Mouse (Mus musculus) mesoderm, embryonic 11.5 days (tissue): ENCODE measurements around the gene Aox1.

Experiments used
- DNase-seq: peaks from one replicate; pipeline ENCODE4 v3.0.0-alpha.2; 2012; ENCODE audit warnings: low read depth, low spot score

Gene Aox1

DNA sequence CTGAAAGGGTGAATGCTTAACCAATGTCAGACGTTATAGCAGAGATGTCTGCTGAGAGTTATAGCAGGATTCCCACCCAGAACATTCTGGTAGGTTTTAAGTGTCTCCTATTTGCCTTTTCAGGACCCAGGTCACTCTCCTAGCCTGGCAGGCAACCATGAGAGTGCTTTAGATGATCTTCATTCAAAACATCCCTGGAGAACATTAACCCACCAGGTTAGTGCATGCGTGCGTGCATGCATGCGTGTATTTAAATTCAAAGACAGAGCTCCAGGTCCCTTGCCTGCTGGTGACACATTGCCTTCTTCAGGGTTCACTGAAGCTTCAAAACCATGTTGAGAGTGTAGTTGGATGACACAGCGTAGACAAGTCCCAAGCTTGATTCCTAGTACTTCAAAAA lies 35.4 kb downstream of the Aox1 start:
- DNase-seq: no peak

DNA sequence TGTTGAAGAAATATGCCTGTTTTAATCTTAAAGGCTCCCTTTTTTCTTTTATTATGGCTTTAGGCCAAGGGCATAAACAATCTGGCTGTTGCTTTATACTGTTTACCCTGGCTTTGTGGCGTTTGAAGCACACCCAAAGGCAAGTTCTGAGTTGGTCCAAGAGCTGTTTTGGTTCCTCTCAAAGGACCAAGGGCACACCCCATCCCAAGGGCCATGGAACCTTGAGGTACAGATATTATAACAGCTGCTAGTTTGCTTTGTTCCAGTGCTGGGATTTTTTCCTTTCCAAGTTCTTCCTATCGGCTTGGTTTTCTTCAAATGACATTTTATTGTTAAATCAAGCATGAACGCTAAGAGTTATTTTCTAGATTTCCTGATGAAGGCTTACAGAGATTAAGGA lies 35.9 kb downstream of the Aox1 start:
- DNase-seq: no peak

DNA sequence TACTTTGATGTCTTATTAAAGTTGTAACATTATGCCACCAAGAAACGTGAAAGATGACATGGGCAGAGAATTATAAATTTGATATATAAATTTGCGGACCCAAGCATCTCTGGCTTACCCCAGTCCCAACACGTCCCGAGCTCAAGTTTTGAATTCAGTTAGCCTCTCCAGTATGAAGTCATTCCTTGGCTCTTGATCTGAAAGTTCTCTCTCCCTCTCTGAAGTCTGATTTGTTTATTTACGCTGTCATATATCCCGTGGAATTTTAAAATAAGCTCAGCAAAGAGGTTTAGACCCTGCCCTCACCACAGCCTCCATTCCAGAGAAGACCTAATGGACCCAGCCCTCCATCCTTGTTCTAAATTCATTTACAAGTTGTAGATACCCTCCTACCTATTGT lies 39.5 kb downstream of the Aox1 start:
- no peak for DNase-seq

DNA sequence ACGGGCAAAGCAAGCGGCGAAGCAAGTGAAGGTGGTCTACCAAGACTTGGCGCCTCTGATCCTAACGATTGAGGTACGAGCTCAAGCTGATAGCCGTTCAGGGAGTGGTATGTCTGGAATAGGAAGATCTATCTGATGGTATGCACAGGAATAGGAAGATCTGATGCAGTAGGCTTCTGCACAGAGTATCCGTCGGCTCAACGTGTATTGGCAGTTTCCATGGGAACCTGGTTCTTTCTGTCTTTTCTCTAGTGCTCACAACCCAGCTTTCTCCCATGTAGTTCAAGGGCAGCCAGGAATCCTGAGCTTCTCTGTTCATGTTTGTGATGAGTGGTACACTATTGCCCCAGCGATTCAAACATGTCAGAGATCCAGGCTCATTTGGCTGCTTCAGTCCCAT lies 40.4 kb downstream of the Aox1 start:
- no peak for DNase-seq

DNA sequence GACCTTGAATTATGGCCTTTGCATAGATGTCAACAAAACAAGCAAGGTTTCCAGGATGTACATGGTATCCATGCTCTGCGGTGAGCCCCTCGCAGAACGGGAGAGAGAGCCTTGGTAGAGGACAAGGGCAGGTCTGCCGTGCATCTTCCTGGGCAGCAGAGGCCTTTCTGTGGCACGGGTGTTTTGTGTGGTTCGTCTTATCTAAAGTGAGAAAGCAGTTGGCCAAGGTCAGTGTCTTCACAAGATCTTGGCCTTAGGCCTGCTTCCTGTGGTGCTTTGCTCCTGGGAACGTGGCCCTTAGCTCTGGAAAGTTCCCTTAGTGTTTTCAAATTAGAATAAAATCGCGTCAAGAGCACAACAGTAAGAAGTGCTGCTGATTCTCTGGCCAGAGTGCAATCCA lies 41.3 kb downstream of the Aox1 start:
- DNase-seq: no peak

DNA sequence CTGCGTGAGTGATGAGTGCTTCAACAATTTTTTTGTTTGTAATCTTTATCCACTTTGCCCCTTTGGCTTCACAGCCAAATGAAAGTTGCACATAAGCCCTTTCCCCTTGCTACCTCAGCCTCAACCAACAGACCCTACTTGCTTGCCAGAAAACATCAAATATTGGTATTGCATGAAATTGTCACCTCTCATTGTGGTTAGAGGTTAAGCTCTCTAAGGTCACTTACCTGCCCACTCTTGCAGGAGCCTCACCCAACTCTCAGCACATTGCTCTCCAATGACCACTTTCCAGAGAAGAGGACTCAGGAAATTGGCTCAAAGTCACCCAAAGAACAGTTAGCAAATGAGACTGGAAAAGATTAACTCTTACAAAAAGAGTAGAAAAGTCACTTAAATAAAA lies 41.8 kb downstream of the Aox1 start:
- no peak for DNase-seq

DNA sequence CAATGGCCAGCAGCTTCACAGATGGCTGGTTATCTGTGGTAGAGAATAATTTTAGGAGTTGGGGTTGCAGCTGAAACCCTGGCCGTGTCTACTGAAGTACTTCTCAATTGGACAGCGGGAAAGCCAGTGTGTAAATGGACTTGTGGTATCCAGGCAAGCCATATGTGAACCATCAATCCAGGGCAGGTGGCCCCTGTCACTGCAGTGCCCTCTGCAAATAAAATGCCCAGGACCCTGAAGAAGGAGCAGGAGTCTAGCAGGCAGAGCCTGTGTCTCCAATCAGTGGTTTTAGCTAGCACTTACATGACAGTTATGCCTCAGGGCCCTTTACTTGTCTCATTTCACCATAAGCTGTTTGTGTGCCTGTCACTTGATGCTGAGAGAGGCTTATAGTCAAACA lies 42.7 kb downstream of the Aox1 start:
- no peak for DNase-seq

DNA sequence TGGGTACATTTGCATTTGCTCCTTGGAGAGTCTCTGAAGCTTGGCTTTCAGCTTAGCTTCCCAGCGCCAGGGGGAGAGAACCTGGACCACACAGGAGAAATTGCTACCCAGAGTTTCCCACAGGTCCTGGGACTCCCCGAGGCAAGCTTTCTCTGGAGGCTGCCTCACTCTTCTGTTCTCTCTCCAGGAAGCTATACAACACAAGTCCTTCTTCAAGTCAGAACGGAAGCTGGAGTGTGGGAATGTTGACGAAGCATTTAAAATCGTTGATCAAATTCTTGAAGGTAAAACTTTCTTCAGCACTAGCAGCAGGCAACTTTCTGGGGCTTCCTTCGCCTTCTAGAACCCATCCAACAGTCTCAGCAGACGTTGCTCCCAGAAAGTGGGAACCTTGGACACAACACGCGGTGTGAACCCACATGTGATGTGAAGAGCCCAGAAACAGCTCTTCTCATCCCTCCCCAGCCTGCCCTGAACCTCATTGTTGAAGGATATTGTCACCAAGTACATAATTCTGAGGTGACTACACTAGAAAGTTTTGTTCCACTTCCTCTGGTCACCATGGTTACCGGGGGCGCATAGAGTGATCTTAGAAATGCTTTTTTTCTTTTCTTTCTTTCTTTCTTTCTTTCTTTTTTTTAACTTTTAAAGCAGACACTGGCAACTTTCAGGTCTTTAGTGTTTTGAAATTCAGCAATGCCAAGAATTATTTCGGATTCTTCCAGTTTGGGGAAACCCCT lies 43.4 kb downstream of the Aox1 start:
- DNase-seq: no peak

DNA sequence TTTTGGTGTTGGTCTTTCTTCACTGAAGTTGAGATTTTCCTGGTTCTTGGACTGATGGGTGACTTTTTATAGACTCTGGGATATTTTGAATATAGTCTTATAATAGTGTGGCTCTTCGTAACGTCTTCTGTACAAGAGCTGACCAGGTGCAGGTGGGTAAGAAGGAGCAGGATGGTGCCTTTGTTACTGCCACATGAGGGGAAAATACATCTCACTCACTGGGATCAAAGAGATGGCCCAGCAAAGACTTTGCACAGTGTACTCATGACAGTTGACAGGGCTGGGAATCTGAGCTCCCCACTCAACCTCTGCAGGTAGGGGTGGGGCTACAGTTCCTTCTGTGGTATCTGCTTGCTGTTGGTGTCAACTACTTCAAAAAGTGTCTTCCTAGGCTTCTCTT lies 44.5 kb downstream of the Aox1 start:
- DNase-seq: no peak

DNA sequence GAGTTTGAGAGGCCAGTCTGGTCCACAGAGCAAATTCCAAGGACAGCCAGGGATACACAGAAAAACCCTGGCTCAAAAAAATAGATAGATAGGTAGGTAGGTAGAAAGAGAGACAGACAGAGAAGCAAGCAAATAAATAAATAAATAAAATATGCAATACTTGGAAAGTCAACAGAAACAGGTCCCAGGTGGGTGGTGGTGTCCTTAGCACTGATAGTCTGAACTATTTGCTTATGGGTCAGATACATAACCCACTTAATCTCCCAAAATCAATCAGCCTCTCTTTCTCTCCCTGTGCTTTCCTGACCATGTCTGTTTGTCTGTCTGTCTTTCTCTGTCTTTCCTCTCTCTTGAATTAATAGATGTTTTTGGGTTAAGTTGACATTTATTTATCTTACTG lies 48.2 kb downstream of the Aox1 start:
- DNase-seq: no peak

DNA sequence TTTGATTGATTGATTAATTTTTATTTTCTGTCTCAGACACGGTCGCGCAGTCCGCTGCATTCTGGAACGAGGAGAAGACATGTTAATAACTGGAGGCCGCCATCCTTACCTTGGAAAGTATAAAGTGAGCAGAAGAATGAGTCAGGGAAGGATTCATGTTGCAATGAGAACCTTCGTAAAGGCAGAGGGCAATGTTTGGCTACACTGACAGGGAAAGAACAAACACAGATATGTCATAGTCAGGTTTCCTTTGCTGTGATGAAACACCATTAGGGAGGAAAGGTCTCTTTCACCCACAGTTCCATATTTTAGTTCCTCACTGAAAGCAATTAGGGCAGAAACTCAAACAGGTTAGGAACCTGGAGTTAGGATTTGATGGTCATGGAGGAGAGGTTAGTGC lies 48.7 kb downstream of the Aox1 start:
- no peak for DNase-seq

DNA sequence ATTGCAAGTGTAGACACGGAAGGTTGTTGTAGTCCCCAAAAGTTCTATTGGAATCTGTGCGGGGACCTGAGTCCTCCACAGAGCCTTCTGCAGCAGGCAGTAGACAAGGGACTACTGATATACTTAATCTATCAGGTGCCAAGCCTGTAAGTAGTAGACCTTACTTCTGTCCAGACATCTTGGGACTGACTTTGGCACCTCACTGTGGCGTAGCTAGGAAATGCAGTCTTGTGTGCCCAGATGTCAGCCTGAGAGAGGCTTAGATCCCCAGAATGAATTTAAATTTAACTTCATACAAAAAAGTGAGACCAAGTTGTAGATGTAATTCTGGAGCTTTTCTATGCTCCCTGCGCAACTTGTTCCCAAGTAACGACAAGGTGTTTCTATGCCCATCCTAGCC lies 50.0 kb downstream of the Aox1 start:
- no peak for DNase-seq

DNA sequence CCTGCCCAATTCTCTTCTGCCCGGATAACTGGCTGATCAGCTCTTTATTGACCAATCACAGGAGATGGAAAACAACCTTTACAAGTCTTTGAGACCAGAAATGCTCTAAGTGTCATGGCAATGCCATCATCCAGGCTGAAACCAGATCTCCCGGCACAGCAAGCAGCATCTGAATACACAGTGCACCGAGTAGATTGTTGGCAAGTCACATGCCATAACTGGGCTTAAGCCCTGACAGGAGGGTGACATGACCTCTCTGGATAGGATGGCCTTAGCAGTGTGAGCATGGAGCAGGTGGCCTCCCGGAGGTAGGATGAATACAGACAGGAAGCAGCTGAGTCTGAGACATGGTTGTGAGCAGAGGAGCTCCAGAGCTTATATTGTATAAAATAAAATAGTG lies 50.7 kb downstream of the Aox1 start:
- DNase-seq: no peak

DNA sequence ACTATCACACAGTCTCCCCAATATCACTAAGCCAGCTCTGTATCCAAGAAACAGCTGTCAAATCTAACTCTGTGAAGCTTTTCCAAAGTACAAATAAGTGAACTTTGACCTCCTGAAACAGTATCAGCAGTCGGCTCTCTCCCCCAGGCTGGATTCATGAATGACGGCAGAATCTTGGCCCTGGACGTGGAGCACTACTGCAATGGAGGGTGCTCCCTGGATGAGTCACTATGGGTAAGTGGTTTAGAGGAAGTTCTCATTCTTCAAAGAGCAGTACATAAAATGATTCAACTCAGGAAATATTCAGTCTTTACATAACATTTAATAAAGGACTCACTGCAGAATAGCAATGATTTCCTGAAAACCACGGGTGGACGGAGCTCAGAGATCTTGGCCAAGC lies 51.6 kb downstream of the Aox1 start:
- DNase-seq: no peak

DNA sequence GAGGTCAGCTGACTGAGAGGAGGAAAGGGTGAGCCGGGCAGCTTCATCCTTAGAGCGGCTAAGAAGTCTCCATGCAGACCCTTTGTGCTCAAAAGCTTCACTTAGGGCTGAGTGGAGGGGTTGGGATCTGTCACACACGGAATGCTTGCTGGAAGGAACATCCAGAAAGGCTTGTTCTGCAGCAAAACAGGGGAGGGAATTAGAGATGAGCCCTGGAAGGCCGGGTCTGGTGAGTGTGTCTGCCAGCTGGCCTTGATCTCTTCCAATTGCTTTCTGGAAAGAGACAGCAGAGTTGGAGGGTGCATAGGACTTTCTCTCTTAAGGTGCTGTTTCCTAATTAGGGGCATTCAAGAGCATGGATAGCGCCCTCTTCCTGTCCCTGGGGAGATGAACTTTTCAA lies 59.6 kb downstream of the Aox1 start:
- DNase-seq: no peak

DNA sequence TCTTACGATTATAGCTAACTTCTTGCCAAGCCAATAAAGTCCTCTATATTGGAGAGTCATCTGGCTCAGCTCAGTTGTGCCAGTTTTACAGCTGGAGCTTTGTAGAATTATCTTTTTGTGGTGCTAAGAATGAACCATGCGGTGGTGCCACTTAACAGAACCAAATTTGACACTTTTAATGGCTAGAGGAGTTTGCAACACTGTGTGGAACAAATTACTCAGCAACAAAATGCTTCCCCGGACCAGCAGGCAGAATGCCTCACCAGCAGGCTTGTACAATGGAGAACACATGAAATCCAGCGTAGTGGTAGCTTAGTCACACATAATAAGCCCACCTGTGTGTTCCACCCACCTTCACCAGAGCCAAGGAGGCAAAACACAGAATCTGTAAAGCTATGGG lies 60.5 kb downstream of the Aox1 start:
- no peak for DNase-seq

DNA sequence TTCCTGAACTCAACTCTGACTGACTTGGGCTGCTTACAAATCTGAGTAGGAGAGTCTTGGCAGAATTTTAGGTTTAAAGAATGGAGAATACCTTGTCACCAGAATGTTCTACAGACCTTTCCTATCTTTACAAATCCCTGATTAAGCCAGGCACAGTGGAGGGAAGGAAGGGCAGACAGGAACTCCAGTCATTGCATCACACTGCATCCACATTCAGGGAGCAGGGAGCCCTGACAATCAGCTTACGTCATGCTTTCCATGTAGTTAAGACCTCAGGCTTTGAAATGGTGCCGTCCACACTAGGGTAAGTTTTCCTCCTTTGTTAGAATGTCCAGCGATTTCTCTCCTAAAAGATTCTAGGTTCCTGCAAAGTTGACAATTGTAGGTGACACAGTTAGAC lies 61.5 kb downstream of the Aox1 start:
- DNase-seq: no peak

DNA sequence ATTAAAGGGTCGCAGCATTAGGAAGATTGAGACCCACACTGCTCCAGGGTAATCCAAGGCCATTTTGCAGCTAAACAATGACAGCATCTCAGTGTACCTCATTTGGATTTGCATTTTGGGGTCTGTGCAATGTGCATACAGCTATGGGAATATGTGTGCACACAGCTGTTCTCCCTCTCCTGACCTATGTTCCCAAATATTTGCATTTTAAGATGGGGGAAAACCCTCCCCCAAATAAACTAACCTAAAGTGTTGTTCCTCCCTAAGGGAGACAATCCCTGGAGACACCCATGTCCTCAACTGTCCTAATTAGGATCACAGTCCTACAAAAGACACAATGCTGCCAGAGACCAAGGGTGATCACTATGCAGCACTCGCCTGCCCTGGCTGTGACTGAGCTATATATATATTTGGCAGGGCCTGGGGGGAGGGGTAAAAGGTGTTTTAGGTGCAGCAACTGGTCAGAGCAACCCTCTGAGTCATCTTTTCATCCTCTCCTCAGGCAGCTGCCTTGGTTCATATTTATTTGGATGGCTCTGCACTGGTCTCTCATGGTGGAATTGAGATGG lies 62.3 kb downstream of the Aox1 start:
- no peak for DNase-seq

DNA sequence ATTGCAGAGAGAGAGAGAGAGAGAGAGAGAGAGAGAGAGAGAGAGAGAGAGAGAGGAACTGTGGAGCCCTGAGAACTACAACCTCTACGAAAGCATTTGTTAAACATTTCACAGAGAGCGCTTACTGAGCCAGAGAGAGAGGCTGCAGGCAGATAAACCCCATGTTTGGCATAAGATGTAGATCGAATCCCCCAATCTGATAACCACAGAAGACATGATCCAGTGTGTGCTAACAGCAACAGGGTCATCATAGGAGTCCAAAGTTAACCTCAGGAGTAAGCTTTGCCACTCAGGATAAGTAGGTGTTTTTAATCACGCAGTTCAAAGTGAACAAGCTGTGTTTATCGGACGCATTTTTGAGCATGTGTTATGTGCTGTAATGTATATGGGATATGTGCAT lies 67.6 kb downstream of the Aox1 start:
- DNase-seq: no peak

DNA sequence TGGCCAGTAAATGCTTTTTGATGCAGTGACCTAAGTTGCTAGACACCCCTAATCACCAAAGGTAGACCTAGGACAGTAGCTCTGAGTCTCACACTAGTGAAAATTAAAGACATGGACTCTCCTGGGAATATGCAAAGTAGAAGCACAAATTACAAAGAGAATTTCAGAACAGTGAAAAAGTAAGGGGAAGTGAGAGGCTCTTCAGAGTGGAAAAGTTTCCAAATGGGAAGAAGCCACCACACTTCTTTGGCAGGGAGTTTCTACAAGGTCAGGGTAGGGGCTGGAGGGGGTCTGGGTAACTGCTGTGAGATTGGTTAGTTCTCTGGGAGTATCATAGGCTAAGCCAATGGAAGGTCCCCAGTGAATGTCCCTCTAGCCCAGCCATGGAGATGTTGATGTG lies 69.4 kb downstream of the Aox1 start:
- no peak for DNase-seq

DNA sequence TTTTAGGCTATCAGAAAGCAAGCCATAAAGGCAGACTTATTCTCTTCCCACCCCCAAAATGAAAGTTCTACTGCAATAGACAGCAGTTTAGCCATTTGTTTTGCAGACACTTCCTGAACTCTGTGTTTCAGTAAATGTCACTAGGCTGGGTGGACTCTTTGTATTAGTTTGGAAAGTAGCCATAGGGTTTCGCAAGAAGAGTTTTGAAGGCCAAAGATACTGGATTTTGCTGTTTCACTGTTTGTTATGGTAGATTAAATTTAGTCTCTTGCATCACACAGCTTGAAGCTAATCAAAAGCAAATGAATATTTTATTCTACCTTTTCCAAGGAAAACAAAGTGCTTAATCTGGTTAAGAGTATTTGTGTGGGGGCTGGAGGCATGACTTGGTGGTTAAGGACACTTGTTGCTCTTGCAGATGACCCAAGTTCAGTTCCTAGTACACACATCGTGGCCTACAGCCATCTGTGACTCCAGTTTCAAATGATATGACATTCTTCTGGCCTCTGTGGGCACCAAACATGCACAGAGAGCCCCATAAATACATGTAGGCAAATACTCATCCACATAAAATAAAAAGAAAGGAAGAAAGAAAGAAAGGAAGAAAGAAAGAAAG lies 71.9 kb downstream of the Aox1 start:
- no peak for DNase-seq

DNA sequence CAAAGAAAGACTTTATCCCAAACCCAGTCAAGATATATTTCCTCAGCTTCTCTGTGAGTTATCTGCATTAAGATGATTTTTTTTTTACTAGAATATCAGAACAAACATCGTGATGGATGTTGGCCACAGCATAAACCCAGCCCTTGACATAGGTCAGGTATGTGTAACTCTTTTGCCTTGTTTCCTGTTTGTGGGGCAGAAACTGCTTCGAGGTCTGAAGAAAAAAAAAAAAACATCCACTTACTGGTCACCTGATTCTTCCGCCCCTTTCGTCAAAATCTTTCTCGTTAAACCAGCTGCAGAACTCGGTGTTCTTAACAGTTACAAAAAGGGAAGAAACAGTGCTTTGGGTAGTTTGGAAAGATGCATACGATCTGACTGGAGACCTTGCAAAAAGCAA lies 72.8 kb downstream of the Aox1 start:
- DNase-seq: no peak

DNA sequence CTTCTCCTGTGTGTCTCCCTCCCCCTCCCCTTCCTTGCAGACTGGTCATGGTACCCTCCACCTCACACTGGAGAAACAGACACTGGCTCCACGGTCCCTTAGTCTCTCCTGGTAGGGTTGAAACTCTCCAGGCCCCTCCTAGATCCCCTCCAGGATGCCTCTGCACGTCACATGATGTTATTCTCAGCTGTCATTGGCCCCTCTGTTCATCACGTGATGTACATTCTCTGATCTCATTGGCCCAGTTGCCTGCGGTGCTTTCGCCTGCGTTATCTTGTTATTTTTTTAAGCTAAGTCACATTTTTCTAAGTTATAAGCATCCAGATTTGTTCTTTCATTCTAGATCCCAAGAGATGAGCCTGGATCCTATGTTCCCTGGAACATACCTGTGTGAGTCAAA lies 76.0 kb downstream of the Aox1 start:
- no peak for DNase-seq

DNA sequence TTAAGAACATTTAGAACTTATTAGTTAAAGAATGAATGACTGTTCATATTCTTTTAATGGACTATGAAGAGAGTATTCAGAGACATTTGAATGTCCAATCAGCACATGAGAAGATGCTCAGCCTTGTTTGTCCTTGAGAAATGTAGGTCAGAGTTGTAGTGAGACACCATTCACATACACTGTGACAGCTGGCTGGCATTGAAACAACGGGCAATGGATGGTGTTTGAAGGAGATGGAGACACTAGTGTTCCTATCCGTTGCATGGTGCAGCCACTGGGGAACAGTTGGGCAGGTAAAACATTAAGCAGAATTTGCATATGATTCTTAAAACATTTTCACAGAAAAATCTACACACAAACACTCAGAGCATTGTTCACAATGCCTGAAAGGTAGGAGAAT lies 77.3 kb downstream of the Aox1 start:
- DNase-seq: no peak
